Mouse (Mus musculus): Measurements from ENCODE around the gene Gm42417. TPM values are rescaled to one million over a fixed set of nuclear protein-coding genes. Genes with fewer than 3 reads are reported as not detected.

The Gm42417 gene
- polyA plus RNA-seq, 1 experiment, result 0.05 TPM

DNA sequence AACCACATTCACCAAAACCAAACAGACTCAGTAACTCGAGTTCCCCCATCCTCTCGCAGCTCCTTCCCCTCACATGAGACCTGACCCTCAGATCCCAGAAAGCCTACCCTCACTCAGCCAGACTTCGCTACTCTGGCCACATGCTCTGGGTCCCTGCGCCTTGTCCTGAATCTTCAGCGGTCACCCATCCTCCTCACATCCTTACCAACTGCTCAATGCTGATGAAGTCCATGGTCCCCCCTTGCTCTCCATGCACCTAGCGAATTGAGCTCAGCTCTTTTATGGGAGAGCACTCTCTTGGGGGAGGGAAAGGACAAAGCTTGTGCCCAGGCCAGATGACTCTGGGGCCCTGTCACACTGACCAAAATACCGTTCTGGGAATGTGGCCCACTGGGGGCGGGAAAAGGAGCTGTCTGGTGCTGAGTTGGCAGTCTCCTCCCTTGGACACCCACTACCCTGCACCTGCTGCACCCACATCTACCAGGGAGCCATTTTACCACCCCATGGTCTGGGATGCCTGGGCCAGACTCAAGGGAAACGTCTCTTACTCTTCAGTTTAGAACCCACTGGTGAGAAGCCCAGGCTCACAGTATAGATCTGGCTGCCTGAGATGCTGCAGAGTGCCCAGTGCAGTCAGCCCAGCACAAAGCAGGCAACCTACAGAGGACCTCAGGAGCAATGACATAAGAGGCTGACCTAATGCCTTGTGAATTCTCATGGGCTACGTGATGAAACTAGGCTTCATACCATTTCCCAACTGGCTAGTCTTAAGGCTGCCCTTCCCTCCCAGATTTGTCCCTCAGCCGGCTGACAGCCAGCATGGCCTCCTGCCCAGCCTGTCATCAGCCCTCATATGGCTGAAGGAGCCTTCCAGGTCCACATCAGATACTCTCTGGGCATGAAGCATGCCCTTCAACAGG lies 3.5 kb downstream of the Gm42417 start:
- TF ChIP-seq POLR2A (IDR thresholded peaks at IDR 0.05; ENCODE audit: control insufficient read depth, low read depth, low read length) (no peak), CTCF (IDR thresholded peaks at IDR 0.05; ENCODE audit: control insufficient read depth, insufficient read depth, insufficient replicate concordance, low read depth, low read length) (no peak)
- Histone ChIP-seq H3K27ac (ENCODE audit: control insufficient read depth, insufficient read depth, low read depth, low read length) (no peak overlapping the region), H3K27me3 (ENCODE audit: control insufficient read depth, insufficient read depth, low read length) (no peaks in the 10 kb centered on the region), H3K4me3 (ENCODE audit: control insufficient read depth, low read depth, low read length) (no peak overlapping the region), H3K36me3 (ENCODE audit: control insufficient read depth, insufficient read depth, low read length) (no peaks in the 10 kb centered on the region; the same call in 1 of the 2 replicates), H3K4me1 (ENCODE audit: control insufficient read depth, insufficient read depth, low read length) (peaks cover 6% of the 10 kb centered on the region; the same call in 1 of the 2 replicates)

DNA sequence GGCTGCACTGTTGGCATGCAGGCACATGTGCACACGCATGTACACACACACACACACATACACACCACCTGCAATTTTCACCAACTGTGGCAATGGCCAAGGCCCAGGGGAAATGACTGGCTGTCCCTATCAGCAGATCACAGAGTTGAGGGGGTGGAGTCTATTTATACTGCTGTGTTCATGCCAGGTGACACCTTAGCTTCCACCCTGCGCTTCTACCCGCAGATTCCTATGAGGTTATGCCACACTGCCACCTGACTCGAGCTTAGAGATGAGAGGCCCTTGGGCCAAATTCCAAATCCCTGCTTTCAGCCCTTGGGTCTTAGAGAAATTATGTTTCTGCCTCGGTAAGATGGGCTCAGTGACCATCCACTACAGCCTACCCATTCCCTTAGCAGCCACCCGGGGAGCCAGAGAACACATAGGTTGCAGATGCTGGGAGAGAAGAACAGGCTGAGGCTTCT lies 4.6 kb downstream of the Gm42417 start:
- Histone ChIP-seq H3K27ac (ENCODE audit: control insufficient read depth, insufficient read depth, low read depth, low read length) (no peak overlapping the region), H3K4me1 (ENCODE audit: control insufficient read depth, insufficient read depth, low read length) (peaks cover 2% of the 10 kb centered on the region; the same call in 1 of the 2 replicates), H3K27me3 (ENCODE audit: control insufficient read depth, insufficient read depth, low read length) (no peaks in the 10 kb centered on the region), H3K36me3 (ENCODE audit: control insufficient read depth, insufficient read depth, low read length) (no peaks in the 10 kb centered on the region), H3K4me3 (ENCODE audit: control insufficient read depth, low read depth, low read length) (no peak overlapping the region)
- TF ChIP-seq CTCF (IDR thresholded peaks at IDR 0.05; ENCODE audit: control insufficient read depth, insufficient read depth, insufficient replicate concordance, low read depth, low read length) (no peak), POLR2A (IDR thresholded peaks at IDR 0.05; ENCODE audit: control insufficient read depth, low read depth, low read length) (0 out of 2 replicates have a peak, but pooled peaks have one; percentile 9)

DNA sequence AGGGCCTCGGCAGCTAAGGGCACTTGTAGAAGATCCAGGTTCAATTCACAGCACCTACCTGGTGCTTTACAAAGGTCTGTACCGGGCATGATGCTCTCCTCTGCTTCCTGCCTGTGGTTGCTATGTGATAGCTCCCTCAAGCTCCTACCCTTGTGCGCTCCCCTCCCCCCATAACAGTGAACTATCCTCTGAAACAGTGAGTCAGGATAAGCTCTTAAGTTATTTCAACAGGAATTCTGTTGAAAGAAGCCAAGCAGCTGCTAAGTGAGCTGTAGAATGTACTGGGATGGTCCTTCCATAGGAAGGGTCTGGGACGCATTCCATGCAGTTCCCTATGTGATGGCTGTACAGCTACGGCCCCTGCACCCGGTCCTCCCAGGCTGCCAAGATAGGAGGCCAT lies 5.7 kb downstream of the Gm42417 start:
- no peak overlapping the region for H3K27ac ChIP-seq (ENCODE audit: control insufficient read depth, insufficient read depth, low read depth, low read length)

DNA sequence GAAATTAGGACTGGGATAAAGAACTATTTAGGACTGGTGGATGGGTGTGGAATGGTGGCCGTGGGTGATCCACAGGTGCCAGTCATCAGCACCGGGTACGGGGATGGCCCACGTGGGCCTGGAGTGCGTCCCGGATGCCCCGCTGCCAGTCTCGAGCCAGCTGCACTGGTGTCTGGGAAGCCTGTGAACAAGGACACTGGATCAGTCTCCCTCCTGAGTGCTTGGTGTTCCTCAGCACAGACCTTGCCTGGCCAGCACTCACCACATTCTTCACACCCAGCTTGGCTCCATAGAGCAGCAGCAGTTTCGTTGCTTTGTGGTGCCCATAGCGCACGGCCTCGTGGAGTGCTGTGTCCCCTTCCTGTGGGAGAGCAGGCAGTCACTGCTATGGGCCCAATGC lies 7.8 kb downstream of the Gm42417 start:
- no peak for TF ChIP-seq POLR2A (IDR thresholded peaks at IDR 0.05; ENCODE audit: control insufficient read depth, low read depth, low read length)
- TF ChIP-seq CTCF (IDR thresholded peaks at IDR 0.05; ENCODE audit: control insufficient read depth, insufficient read depth, insufficient replicate concordance, low read depth, low read length), result no peak
- H3K4me3 ChIP-seq (ENCODE audit: control insufficient read depth, low read depth, low read length), result no peak overlapping the region
- no peaks in the 10 kb centered on the region for H3K27me3 ChIP-seq (ENCODE audit: control insufficient read depth, insufficient read depth, low read length)
- no peaks in the 10 kb centered on the region for H3K36me3 ChIP-seq (ENCODE audit: control insufficient read depth, insufficient read depth, low read length)
- no peak overlapping the region for H3K27ac ChIP-seq (ENCODE audit: control insufficient read depth, insufficient read depth, low read depth, low read length)
- peaks cover 2% of the 10 kb centered on the region; the same call in 1 of the 2 replicates for H3K4me1 ChIP-seq (ENCODE audit: control insufficient read depth, insufficient read depth, low read length)

More for the DNA sequence above, 5.7 kb downstream of the Gm42417 start:
- Histone ChIP-seq H3K27me3 (ENCODE audit: control insufficient read depth, insufficient read depth, low read length) (no peaks in the 10 kb centered on the region), H3K4me3 (ENCODE audit: control insufficient read depth, low read depth, low read length) (no peak overlapping the region), H3K36me3 (ENCODE audit: control insufficient read depth, insufficient read depth, low read length) (no peaks in the 10 kb centered on the region), H3K4me1 (ENCODE audit: control insufficient read depth, insufficient read depth, low read length) (peaks cover 2% of the 10 kb centered on the region; the same call in 1 of the 2 replicates)
- TF ChIP-seq CTCF (IDR thresholded peaks at IDR 0.05; ENCODE audit: control insufficient read depth, insufficient read depth, insufficient replicate concordance, low read depth, low read length) (no peak), POLR2A (IDR thresholded peaks at IDR 0.05; ENCODE audit: control insufficient read depth, low read depth, low read length) (no peak)

DNA sequence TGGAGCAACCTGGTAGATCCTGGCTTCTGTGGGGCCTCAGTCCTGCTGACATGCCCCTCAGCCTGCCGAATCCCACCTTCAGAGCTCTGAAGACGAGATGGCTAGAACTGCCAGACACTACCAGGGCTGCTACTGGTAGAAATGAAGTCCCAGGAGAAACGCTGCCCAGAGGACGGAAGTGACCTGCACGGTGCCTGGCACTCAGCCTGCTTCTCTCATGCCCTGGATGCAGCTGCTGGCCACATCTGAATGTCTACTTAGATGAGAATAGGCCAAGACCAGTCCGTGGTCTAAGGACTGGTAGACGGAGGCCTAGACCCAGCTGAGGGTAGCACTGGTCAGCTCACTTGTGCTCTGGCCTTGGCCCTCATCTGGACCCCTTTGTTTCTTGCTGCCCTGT lies 8.3 kb downstream of the Gm42417 start:
- H3K4me3 ChIP-seq (ENCODE audit: control insufficient read depth, low read depth, low read length), result no peak overlapping the region

DNA sequence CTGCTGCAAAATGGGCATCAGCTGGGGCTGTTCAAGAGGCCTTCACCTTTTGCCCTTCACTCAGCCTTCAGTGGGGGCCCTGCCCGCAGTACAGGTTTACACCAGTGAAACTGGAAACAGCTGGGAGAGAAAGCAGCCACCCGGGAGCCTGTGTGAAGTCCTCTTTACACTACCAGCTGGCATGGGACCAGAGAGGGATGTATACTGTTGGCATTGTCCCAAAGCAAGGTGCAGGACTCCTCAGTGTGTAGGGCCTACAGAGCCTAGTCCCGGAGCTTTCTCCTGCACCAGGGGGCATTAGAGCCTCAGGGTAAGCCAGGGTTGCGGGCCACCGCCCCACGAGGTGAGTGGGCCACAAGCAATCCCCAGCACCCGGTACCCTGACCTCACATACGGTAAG lies 8.7 kb downstream of the Gm42417 start:
- TF ChIP-seq CTCF (IDR thresholded peaks at IDR 0.05; ENCODE audit: control insufficient read depth, insufficient read depth, insufficient replicate concordance, low read depth, low read length) (no peak), POLR2A (IDR thresholded peaks at IDR 0.05; ENCODE audit: control insufficient read depth, low read depth, low read length) (no peak)

More for the DNA sequence above, 8.3 kb downstream of the Gm42417 start:
- no peak for TF ChIP-seq POLR2A (IDR thresholded peaks at IDR 0.05; ENCODE audit: control insufficient read depth, low read depth, low read length)
- TF ChIP-seq CTCF (IDR thresholded peaks at IDR 0.05; ENCODE audit: control insufficient read depth, insufficient read depth, insufficient replicate concordance, low read depth, low read length), result no peak
- no peaks in the 10 kb centered on the region for H3K27me3 ChIP-seq (ENCODE audit: control insufficient read depth, insufficient read depth, low read length)
- H3K4me1 ChIP-seq (ENCODE audit: control insufficient read depth, insufficient read depth, low read length), result peaks cover 2% of the 10 kb centered on the region; the same call in 1 of the 2 replicates
- no peak overlapping the region for H3K27ac ChIP-seq (ENCODE audit: control insufficient read depth, insufficient read depth, low read depth, low read length)
- H3K36me3 ChIP-seq (ENCODE audit: control insufficient read depth, insufficient read depth, low read length), result no peaks in the 10 kb centered on the region

DNA sequence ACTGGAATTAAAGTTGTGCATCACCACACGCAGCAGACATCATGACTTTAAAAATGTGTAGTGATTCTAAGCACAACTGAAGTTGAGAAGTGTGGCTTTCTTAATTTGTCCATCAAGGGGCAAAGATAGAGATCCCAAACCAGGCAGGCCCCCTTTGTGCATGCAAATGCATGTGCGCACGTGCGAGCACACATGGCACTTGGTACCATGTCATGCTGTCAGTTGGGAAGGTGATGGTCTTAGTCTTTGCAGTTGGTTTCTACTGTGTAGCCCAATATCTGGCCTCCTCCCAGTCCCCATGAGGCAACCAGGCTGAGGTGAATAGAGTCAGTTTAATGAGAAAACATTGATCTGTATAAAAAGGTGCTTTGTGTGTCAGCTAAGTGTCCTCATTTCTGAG lies 9.4 kb downstream of the Gm42417 start:
- no peak for TF ChIP-seq CTCF (IDR thresholded peaks at IDR 0.05; ENCODE audit: control insufficient read depth, insufficient read depth, insufficient replicate concordance, low read depth, low read length)
- TF ChIP-seq POLR2A (IDR thresholded peaks at IDR 0.05; ENCODE audit: control insufficient read depth, low read depth, low read length), result no peak
- Histone ChIP-seq H3K27ac (ENCODE audit: control insufficient read depth, insufficient read depth, low read depth, low read length) (no peak overlapping the region), H3K4me1 (ENCODE audit: control insufficient read depth, insufficient read depth, low read length) (peaks cover 2% of the 10 kb centered on the region; the same call in 1 of the 2 replicates), H3K36me3 (ENCODE audit: control insufficient read depth, insufficient read depth, low read length) (peaks cover 2% of the 10 kb centered on the region; the same call in 1 of the 2 replicates), H3K27me3 (ENCODE audit: control insufficient read depth, insufficient read depth, low read length) (no peaks in the 10 kb centered on the region), H3K4me3 (ENCODE audit: control insufficient read depth, low read depth, low read length) (no peak overlapping the region)

More for the DNA sequence above, 8.7 kb downstream of the Gm42417 start:
- Histone ChIP-seq H3K4me1 (ENCODE audit: control insufficient read depth, insufficient read depth, low read length) (peaks cover 2% of the 10 kb centered on the region; the same call in 1 of the 2 replicates), H3K27ac (ENCODE audit: control insufficient read depth, insufficient read depth, low read depth, low read length) (no peak overlapping the region), H3K4me3 (ENCODE audit: control insufficient read depth, low read depth, low read length) (no peak overlapping the region), H3K27me3 (ENCODE audit: control insufficient read depth, insufficient read depth, low read length) (no peaks in the 10 kb centered on the region), H3K36me3 (ENCODE audit: control insufficient read depth, insufficient read depth, low read length) (no peaks in the 10 kb centered on the region)
